Mouse (Mus musculus): ENCODE results near the gene Scd2.

DNA sequence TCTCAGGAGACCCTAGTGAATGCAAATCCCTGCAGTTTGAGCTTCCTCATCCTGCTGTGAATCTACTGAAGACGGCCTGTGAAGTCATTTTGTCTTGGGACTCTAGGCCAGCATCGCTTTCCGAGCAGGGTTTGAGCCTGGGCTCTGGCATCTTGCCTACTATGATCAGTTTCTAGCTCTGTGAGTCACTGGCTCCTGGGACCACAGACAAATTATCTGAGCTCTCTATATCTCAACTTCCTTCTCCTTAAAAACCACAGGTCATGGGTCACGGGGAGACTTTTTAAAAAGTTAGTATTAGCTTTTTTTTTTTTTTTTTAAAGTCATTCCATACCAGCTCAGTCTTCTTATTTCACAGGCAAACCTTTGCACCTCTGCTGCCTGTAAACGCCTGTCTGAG lies 38.4 kb downstream of the Scd2 start:
- no peak for TF ChIP-seq CTCF (IDR thresholded peaks at IDR 0.05; ENCODE audit: low read depth, low read length)
- TF ChIP-seq POLR2A (IDR thresholded peaks at IDR 0.05; ENCODE audit: extremely low read depth, insufficient read depth, low read length) = no peak

All from liver, adult 2 months (tissue).